Mouse (Mus musculus) heart, postnatal 0 days (tissue): ENCODE results near the gene Rabgap1l.

Experiments used
- CTCF ChIP-seq: IDR thresholded peaks from 2 replicates; pipeline ENCODE4 v1.5.1; 2016; ENCODE audit warnings: antibody characterized with exemption, control low read depth, low read depth
- EP300 ChIP-seq: IDR thresholded peaks from 2 replicates; pipeline ENCODE4 v1.6.1; 2016; ENCODE audit warnings: antibody characterized with exemption, low read depth

GRCm38 (mm10) chr1:160275248-160275647, 517.8 kb downstream of the Rabgap1l start:
- TF ChIP-seq CTCF (no peak), EP300 (no peak)
